Mouse (Mus musculus) WW6 (cell line): Measurements from ENCODE around the gene Speer4f1.
"Not testable (repeated sequence)": the region's sequence is repeated elsewhere in the genome, so short reads cannot be mapped to it uniquely, and the experiment has no call there.

Source experiments
- DNase-seq: peaks from one replicate; pipeline ENCODE4 v3.0.0-alpha.2; 2013; ENCODE audit warnings: low read depth, low spot score

Gene Speer4f1

DNA sequence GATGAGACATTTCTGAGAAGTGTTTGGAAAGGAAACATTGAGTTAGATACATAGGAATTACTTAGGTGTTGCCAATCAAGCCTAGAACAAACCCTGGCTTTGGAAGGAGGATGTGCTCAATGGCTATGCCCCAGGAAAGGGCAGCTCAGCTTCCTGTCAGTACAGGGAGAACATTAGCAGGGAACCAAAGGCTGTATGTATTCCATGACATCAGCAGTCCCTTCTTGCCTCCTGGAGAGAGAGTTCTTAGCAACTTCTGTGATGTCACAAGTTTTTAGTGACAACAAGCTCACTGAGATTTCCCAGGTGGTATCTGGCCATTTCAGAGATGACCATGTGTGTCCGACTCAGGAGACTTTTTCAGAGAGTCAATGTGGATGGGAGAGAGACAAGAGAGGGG is at the start of gene Speer4f1:
Gene Speer4f1 (plus strand): TSS at position 301 of the 400 bp plus-strand sequence.
- not testable (repeated sequence) for DNase-seq

DNA sequence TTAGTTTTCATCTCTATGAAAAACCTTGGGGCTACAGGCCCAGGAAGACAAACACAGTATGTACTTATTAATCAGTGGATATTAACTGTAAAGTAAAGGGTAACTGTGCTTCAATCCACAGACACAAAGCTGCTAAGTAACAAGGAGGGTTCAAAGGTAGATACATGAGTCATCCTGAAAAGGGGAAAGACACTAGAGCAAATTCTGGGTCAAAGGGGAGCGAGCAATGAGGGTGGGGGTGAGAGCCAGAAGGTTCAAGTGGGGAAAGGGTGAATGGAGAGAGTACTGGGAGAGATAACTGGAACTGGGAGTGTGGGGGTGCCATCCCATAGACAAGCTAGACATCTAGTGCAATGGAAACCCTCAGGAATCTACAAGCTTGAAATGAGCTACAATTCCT is 49.0 kb upstream of the Speer4f1 start:
- DNase-seq = no peak

DNA sequence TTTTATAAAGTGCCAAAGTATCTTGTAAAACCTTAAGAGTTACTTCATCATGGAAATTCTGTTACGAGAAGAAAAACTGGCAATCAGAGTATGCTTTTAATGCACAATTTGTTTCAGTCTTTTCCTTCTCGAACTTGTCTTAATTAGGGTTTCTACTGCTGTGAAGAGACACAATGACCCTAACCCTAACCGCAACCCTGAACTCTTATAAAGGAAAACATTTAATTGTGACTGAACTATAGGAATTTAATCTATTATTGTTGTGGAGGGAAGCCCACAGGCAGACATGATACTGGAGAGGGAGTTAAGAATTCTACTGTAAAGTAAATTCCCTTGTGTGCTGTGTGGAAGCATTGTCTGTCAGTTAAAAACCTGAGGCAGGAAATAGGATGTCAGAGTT is 41.2 kb upstream of the Speer4f1 start:
- DNase-seq = no peak

DNA sequence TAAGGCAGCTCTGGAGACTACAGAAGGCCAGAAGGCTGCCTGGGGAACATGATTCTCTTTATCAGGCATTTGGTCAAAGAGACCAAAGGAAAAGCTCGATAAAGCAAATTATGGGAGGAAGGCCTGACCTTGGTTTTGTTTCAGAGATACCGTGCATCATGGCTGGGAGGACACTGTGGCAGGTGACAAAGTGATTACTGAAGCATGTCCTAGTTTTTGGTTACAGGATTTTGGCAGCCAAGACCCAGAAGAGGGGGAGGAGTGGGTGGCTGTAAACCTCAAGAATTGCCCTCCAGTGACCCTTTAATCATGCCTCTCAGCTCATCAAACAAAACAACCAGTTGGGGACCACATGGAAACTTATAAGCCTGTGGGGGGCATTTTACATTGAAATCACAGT is 39.7 kb upstream of the Speer4f1 start:
- DNase-seq = no peak

DNA sequence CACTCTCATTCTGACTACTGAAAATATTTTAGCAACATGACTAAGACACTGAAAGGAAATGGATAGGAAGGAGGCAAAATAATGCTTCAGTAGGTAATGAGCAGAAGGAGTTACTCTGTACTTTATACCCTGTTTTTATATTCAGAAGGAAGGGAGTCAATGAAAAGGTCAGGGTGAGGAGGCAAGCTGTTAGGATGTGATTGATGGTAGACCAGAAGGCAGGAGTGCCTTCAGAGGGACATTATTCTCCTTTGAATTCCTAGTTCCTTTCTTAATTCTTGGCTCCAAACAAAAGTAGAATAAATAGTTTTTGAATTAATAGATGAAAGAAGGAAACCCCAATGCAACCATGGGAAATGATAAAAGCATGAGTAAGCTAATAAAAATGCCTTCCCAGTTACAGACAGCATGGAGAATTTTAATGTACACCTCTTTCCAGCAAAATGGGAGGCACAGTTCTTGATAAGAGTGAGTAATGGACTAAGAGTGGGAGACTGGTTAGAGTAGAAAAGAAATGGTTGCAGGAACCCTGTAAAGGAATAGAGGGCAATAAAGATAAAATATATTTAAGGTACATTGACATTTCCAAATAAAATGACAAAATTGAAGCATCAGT is 36.3 kb upstream of the Speer4f1 start:
- no peak for DNase-seq

DNA sequence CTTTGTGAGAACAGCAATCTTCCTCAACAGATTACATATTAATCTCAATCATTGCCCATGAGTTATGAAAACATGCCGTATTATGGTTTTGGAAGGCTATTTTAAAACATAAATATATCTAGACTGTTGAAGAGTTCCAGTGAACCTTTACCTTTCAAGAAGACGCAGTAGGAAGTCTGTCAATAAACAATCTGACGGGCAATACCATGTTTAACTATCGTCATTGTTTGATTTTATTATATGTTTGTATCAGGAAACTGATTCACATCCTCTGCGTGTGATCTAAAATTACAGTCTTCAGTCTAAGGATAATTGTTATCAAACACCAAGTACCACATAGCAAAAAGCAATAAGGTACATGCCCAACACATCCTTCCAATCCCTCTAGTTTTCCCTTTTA is 21.8 kb upstream of the Speer4f1 start:
- DNase-seq = no peak

DNA sequence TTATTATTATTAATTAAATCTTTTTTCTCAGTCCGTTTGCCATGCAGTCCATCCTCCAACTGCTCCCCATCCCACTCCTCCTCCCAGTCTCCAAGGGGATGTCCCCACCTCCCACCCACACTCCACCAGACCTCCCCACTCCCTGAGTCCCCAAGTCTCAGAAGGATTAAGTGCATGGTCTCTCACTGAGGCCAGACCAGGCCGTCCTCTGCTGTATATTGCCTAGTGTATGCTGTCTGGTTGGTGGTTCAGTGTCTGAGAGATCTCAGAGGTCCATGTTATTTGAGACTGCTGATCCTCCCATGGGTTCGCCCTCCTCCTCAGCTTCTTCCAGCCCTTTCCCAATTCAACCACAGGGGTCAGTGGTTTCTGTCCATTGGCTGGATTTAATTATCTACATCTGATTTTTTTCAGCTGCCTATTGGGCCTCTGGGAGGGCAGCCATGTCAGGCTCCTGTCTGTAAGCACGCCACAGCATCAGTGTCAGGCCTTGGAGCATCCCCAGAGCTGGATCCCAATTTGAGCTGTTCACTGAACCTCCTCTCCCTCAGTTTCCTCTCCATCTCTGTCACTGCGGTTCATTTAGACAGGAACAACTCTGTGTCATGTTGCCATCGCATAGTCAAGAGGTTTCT is 20.8 kb upstream of the Speer4f1 start:
- DNase-seq = no peak

DNA sequence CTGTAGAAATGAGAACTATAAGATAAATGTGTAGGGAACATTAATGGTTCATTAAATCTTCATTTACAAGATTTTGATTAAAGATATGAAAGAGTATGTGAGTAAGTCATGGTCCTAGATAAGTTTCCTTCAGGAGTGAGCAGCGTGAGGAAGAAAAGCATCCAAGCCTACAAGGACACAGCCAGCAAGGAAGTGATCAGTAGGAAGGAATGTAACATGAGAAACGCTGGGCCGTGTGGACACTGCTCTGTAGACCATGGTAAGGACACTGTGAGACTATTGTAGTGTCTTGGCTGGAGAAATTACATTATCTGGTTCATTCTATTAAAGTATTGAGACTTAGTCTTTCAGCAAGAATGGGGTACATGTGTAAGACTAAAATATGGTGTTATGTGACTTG is 19.2 kb upstream of the Speer4f1 start:
- DNase-seq = no peak

DNA sequence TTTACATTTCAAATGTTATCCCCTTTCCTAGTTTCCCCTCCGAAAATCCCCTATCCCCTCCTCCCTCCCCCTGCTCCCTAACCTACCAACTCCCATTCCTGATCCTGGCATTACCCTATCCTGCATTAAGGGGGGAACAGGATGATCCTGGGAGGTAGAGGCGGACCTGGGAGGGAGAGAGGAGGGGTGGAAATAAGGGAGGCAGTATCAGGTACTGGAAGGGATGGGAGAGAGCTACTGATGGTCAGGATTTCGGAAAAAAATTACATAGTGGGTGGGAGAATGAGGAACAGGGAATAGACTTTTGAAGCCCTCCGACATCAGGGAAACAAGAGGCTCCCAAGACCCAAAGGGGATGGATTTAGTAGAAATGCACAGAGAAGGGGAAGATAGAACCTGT is 7.8 kb upstream of the Speer4f1 start:
- DNase-seq = not testable (repeated sequence)

DNA sequence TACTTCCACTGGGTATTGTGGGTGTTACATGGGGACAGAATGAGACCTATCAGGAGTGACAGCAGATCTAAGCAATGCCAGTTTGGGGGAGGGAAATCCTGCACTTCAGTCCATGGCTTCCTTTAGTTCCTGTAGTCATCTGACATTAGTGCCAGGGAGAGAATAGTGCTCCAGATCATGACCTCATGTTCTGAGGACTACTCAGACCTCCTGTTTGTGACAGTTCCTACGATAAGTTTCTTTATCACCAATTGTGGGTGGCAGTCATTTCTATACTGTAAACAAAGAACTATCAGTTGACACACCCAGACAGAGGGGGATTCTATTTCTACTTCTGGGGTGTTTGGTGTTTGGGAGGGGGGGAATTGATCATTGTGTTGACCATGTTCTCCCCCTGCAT is 578 bp downstream of the Speer4f1 start:
- no peak for DNase-seq

DNA sequence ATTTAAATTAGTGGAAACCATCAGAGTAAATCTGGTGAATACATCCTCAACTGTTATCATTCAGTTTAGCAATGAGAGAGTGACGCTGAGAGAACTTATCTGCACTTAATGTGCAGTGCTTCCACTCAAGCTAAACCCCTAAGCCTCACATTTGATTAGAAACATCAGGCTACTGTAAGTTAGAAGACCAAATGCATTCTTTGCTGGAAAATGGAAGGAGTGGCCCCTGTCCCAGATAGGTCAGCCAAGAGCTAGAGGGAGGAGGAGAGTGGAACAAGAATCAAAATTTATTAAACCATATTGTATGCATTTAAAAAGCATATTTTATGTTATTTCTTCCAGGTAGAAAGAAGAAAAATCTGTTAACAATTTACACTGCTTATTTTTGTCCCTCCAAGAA is 14.0 kb downstream of the Speer4f1 start:
- no peak for DNase-seq

DNA sequence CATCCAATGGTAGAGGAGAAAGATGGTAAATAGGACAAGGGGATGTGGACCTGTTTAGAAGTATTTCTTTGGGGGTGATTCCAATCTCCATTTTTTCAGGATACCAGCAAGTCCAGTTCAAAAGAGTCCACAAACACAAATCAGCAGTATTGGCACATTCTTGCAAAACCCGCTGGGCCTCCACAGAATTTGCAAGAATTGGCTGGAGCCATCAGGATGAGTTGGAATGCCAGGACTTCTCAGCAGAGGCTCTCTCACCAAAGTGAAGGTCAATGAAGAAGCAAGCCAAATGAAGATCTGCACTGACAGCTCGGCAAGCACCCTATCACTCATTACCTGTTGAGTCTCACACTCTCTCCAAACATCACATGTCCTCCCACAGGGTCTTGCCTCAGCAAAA is 19.7 kb downstream of the Speer4f1 start:
- no peak for DNase-seq

DNA sequence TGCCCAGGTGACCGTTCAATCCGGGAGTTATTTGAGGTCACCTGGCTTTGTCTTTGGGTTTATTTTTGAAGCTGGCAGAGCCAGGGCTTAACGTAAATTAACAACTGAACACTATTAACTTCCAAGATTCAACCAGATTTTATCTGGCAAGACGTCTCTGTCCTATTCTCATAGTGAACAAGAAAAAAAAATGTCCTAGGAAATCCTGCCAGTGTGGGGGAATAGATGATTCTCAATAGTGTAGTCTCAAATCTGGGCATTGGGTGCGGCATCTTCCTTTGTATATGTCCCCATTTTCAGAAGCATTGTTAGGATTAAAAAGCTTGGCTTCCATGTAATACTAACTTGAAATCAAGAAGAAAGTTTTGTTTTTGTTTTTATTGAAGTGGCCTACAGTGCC is 20.8 kb downstream of the Speer4f1 start:
- no peak for DNase-seq

DNA sequence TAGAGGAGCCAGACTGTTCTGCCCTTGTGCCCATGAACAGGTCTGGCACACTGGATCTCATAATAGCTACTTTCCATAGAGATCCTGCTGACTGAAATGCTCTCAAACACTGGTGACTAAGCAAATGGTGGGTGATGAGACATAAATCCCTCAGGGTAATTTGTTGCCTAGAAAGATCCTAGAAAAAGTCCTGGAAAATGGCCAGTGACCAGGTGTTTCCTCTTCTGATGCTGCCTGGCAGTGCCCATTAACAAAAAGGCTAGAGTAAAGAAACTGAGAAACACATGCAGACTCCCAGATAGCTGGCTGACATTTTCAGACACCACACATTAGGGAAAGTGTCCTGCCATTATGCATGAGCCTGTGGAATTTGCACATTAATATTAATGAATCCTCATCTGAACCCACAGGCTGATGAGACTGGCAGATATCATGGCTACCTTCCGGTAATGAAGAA is 24.0 kb downstream of the Speer4f1 start:
- no peak for DNase-seq

DNA sequence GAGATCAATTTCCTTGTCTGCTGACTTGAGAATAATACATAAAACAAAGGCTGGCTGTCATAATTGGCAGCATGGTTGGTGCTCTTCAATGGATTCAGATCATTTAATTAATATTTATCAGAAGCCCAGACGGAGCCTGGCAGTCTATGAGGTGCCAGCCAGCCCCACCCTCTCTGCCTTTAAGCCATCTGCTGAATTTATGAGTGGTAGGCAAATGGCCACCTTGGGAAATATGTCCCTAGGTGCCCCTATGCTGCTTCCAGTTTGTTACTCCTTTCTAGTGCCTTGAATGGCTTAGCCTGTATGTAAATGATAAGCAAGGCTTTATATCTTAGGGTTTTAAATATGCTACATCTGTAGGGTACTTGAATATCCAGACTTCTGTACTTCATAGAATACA is 25.0 kb downstream of the Speer4f1 start:
- DNase-seq = no peak

DNA sequence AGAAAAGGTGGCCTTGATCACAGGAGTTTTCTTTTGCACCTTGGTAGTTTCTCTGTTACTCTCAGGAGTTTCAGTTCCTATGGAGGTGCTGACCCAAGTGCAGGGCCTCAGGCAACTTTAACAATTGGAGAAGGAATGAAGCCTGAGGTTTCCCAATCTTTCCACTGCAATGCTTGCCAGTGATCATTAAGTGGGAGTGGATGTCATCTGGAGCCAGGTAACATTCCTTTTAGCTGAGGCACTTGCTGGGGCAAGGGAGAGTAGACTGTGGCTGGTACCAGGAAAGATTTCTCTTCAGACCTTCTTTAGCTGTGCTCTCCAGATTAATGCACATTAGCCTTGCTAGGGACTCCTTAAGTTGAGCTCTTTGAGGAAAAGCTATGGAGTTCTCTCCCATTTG is 29.6 kb downstream of the Speer4f1 start:
- DNase-seq = no peak

DNA sequence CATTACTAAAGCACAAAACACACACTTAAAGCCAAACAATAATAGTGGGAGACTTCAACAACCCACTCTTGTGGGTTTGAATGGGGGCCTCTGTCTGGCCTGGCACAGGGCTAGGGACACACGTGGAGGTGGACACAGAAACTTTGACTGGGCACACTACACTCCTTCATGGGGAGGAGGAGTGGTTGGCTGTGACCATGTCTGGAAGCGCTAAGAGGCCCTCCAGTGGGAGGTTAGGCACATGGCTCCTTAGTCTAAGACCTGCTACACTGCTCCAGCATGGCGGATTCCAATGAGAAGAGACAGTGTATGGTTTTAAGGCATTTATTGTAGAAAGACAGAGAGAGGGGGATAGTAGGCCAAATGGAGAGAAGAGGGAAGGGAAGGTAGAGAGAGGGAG is 32.1 kb downstream of the Speer4f1 start:
- no peak for DNase-seq
